Mouse (Mus musculus) limb, embryonic 14.5 days (tissue): ENCODE data around the gene Cstb. TPM values are rescaled to one million over a fixed set of nuclear protein-coding genes. Genes with fewer than 3 reads are reported as not detected.
A peak's percentile ranks its signal among the peaks of the same experiment; 100 is the strongest.

Source experiments
- ATAC-seq: fragments of 200-750 bp; cut with Nextera tagmentation; 2 replicates; pipeline ENCODE4 v1.8.0; 2017; ENCODE audit warnings: low read depth, moderate number of reproducible peaks, moderate TSS enrichment; ENCODE audit not compliant: low FRiP score
- DNase-seq: peaks from one replicate; pipeline ENCODE4 v3.0.0-alpha.2; 2015; ENCODE audit warnings: low spot score
- H3K27ac ChIP-seq: fragments of 300-500 bp; sonication (generic); replicated peaks from 2 replicates; pipeline ENCODE4 v1.5.1; 2014; ENCODE audit warnings: low read depth, mild to moderate bottlenecking, low read length, moderate library complexity, mixed read lengths
- H3K27me3 ChIP-seq: fragments of 300-500 bp; sonication (generic); 2 replicates; pipeline ENCODE4 v1.6.1; 2014; ENCODE audit warnings: low read length, mixed read lengths; ENCODE audit not compliant: control insufficient read depth, insufficient read depth
- H3K36me3 ChIP-seq: fragments of 300-500 bp; sonication (generic); 2 replicates; pipeline ENCODE4 v1.6.1; 2014; ENCODE audit warnings: mild to moderate bottlenecking, low read length, moderate library complexity, mixed read lengths; ENCODE audit not compliant: control insufficient read depth, insufficient read depth
- H3K4me1 ChIP-seq: fragments of 300-500 bp; sonication (generic); 2 replicates; pipeline ENCODE4 v1.6.1; 2014; ENCODE audit warnings: antibody characterized with exemption, low read length, mixed read lengths; ENCODE audit not compliant: control insufficient read depth, insufficient read depth
- H3K4me2 ChIP-seq: fragments of 300-500 bp; sonication (generic); replicated peaks from 2 replicates; pipeline ENCODE4 v1.6.1; 2014; ENCODE audit warnings: low read depth, mild to moderate bottlenecking, low read length, moderate library complexity; ENCODE audit not compliant: severe bottlenecking
- H3K4me3 ChIP-seq: fragments of 300-500 bp; sonication (generic); replicated peaks from 2 replicates; pipeline ENCODE4 v1.5.1; 2014; ENCODE audit warnings: low read length
- H3K9ac ChIP-seq: fragments of 300-500 bp; sonication (generic); 2 replicates; pipeline ENCODE4 v1.6.1; 2014; ENCODE audit warnings: mild to moderate bottlenecking, low read depth, low read length, moderate library complexity; ENCODE audit not compliant: severe bottlenecking
- H3K9me3 ChIP-seq: fragments of 300-500 bp; sonication (generic); 2 replicates; pipeline ENCODE4 v1.6.1; 2016; ENCODE audit warnings: low read length; ENCODE audit not compliant: control insufficient read depth
- POLR2A ChIP-seq: fragments of 200-500 bp; IDR thresholded peaks from 2 replicates; pipeline ENCODE4 v1.8.0; 2012; ENCODE audit warnings: inconsistent platforms, mild to moderate bottlenecking, moderate library complexity, borderline replicate concordance; ENCODE audit not compliant: insufficient read depth, insufficient read length; ENCODE audit errors: extremely low read depth
- WGBS: fragments of 180-500 bp; shearing (Covaris S2); extraction: QIAGEN DNeasy Blood & Tissue Kit; methylation state at CpG from one replicate; pipeline ENCODE4 v1.1.7; 2014; 5-methylcytosine and 5-hydroxymethylcytosine counted together
- polyA plus RNA-seq, 2 experiments: library from polyadenylated mRNA; depleted of rRNA in 1 of 2; stranded (reverse) in 1 of 2; unstranded in 1 of 2; fragments of >200 nt; fragmentation: Nextera tagmentation in 1 of 2; extraction: Ambion mirVana in 1 of 2; gene quantifications; 2 replicates each; pipeline versions ENCODE4 v1.2.1 to v1.2.3; 2012 to 2014

Cstb gene
- polyA plus RNA-seq, 2 experiments, result 157 to 338 TPM

DNA sequence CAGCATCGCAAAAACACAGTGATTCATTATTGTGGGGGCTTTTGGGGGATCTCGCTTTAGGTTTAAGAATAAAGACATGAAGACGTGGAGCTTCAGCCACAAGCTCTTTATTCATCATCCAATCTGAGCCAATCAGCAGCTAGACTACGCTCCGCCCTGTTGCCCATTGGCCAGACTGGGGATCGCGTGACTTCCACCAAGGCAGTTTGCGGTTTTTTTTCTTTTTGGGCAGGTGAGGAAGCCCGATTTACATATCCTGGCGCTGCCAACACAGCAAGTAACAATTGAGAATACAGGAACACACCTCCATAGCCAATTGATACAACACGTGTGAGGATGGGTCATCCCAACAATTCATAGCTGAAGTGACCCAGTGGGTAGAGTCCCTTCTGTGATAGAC lies 2.6 kb downstream of the Cstb start:
- no peak for TF ChIP-seq POLR2A
- no peak overlapping the region for H3K4me3 ChIP-seq
- no peak overlapping the region for H3K9ac ChIP-seq
- H3K9me3 ChIP-seq, result no peaks in the 10 kb centered on the region
- H3K4me1 ChIP-seq, result peaks cover 5% of the 10 kb centered on the region; the same call in 1 of the 2 replicates
- 93% methylated on average over 11 of the region's 11 CpGs for whole genome bisulfite sequencing
- no peak for ATAC-seq
- H3K27me3 ChIP-seq, result no peaks in the 10 kb centered on the region
- no peak overlapping the region for H3K27ac ChIP-seq
- H3K36me3 ChIP-seq, result peaks cover 15% of the 10 kb centered on the region
- no peak overlapping the region for H3K4me2 ChIP-seq
- DNase-seq, result no peak

DNA sequence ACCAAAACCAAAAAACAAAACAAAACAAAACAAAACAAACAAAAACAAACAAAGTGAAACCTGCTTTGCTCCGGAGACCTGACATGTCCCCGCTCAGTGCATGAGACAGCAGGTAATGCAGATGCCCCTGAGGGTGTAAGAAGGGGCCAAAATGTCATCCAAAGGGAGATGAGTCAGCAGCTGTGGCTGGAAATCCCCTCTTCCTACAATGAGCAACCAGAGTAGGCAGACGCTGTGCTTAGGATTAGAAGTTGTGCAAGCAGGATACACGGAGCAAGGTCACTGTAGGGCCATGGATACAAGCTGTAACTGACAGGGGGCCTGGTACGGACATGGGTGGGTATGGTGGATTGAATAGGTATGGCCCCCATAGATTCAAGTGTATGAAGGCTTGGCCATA lies 3.7 kb downstream of the Cstb start:
- no peak for ATAC-seq
- H3K4me1 ChIP-seq, result peaks cover 5% of the 10 kb centered on the region; the same call in 1 of the 2 replicates
- H3K27ac ChIP-seq, result no peak overlapping the region
- 86% methylated on average over 5 of the region's 5 CpGs for WGBS
- no peak for TF ChIP-seq POLR2A
- peaks cover 15% of the 10 kb centered on the region for H3K36me3 ChIP-seq
- no peaks in the 10 kb centered on the region for H3K27me3 ChIP-seq
- H3K9me3 ChIP-seq, result no peaks in the 10 kb centered on the region
- H3K9ac ChIP-seq, result no peak overlapping the region
- no peak overlapping the region for H3K4me2 ChIP-seq
- DNase-seq, result no peak
- no peak overlapping the region for H3K4me3 ChIP-seq

DNA sequence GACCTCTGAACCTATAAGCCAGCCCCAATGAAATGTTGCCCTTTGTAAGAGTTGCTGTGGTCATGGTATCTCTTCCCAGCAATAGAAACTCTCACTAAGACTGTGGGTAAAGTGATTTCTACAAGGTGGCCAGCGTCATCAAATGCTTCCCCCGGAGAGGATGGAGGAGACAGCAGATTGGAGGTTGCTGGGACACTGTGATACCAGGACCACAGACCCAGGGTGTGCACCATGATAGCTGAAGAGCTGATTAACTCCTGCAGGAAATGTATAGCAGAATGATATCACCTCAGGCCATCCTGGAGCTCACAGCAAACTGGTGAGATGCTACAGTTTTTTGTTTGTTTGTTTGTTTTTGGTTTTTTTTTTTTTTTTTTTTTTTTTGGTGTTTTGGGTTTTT lies 4.3 kb downstream of the Cstb start:
- no peak overlapping the region for H3K9ac ChIP-seq
- no peak for TF ChIP-seq POLR2A
- no peak overlapping the region for H3K4me3 ChIP-seq
- H3K9me3 ChIP-seq, result no peaks in the 10 kb centered on the region
- H3K4me1 ChIP-seq, result peaks cover 5% of the 10 kb centered on the region; the same call in 1 of the 2 replicates
- H3K27me3 ChIP-seq, result no peaks in the 10 kb centered on the region
- H3K36me3 ChIP-seq, result peaks cover 15% of the 10 kb centered on the region
- DNase-seq (no peak), ATAC-seq (no peak)
- H3K27ac ChIP-seq, result no peak overlapping the region
- no peak overlapping the region for H3K4me2 ChIP-seq
- WGBS, result 94% methylated on average over 2 of the region's 2 CpGs

DNA sequence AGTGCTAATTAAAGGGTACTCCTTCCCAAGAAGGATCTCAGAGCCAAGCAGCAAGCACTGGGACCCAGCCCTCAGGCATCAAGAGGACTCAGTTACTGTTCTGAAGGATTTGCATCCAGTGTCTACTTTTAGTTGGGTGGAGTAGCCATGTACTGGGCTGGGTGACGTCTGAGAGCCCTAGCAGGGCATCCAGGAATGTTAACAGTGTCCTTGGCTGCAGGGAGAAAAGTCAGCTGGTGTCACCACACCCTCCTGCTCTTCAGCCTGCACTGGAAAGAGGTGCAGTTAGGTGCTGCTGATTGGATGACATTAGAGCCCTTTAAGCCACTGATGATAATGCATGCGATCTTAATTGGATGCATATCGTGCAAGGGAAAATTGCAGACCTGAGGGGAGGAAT lies 7.4 kb downstream of the Cstb start:
- TF ChIP-seq POLR2A, result no peak

DNA sequence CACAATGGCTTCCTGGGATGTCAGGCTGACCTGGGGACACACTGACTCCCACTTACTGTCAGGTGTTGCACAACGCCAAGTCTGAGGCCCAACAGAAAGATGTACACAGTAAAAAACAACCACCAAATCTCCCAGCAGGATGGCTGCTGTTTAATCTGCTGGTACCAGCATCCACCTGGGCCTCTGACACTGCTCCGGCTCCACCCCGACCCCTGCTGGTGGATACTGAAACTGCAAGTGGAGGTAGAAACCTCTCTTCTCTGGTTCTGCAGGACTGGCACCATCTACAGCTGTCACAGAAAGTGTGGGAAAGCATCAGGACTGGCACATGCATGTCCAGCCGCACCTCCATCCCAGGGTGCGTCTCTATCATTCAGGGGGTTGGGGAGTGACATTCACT lies 12.6 kb downstream of the Cstb start:
- Histone ChIP-seq H3K4me1 (no peaks in the 10 kb centered on the region), H3K27ac (no peak overlapping the region), H3K36me3 (peaks cover 13% of the 10 kb centered on the region), H3K9ac (no peak overlapping the region), H3K4me3 (no peak overlapping the region), H3K4me2 (no peak overlapping the region), H3K9me3 (no peaks in the 10 kb centered on the region), H3K27me3 (no peaks in the 10 kb centered on the region)
- DNase-seq (peak; percentile 59), ATAC-seq (no peak)
- TF ChIP-seq POLR2A, result no peak
- 16% methylated on average over 5 of the region's 5 CpGs for WGBS

More for the DNA sequence above, 7.4 kb downstream of the Cstb start:
- ATAC-seq (no peak), DNase-seq (no peak)
- Histone ChIP-seq H3K27me3 (no peaks in the 10 kb centered on the region), H3K4me1 (no peaks in the 10 kb centered on the region), H3K9me3 (no peaks in the 10 kb centered on the region), H3K36me3 (peaks cover 8% of the 10 kb centered on the region), H3K4me2 (no peak overlapping the region), H3K4me3 (no peak overlapping the region), H3K9ac (no peak overlapping the region), H3K27ac (no peak overlapping the region)
- WGBS, result 63% methylated on average over 3 of the region's 3 CpGs

GRCm38 (mm10) chr10:78439550-78439949 lies 14.1 kb downstream of the Cstb start:
- ATAC-seq (no peak), DNase-seq (no peak)
- H3K27me3 ChIP-seq, result no peaks in the 10 kb centered on the region
- H3K9me3 ChIP-seq, result no peaks in the 10 kb centered on the region
- H3K4me2 ChIP-seq, result no peak overlapping the region
- H3K4me3 ChIP-seq, result no peak overlapping the region
- H3K4me1 ChIP-seq, result no peaks in the 10 kb centered on the region
- H3K9ac ChIP-seq, result no peak overlapping the region
- TF ChIP-seq POLR2A, result no peak
- peaks cover 18% of the 10 kb centered on the region for H3K36me3 ChIP-seq
- no peak overlapping the region for H3K27ac ChIP-seq
- WGBS, result 59% methylated on average over 5 of the region's 5 CpGs
